Mouse (Mus musculus) MN1 (cell line): ENCODE data around the gene Hdac1.

ENCODE experiments used
- DNase-seq: peaks from one replicate; pipeline ENCODE4 v3.0.0-alpha.2; 2016; ENCODE audit warnings: low spot score

The Hdac1 gene

DNA sequence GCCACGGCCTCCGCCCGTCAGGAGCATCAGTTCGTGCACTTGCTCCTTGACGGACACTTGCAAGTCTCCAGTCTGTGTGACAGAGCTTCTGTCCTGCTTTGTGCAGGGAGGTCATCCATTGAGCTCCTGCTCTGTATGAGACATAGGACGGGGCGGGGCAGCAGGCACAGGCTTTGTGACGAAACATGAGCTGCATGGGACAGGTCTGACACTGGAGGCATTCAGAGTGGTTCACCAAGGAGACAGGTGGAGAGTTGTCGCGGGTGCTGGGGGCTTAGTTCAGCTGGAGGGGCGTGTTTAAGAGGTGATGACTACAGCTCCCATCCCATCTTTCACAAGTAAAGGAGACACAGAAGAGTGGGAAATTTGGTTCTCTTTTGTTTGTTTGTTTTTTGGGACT lies 66.5 kb downstream of the Hdac1 start:
- DNase-seq = no peak
